Mouse (Mus musculus): ENCODE results near the gene Megf6. TPM values are rescaled to one million over a fixed set of nuclear protein-coding genes. Genes with fewer than 3 reads are reported as not detected.

Megf6 gene
- polyA plus RNA-seq, 1 experiment from 2014 or later, result 1.9 TPM

DNA sequence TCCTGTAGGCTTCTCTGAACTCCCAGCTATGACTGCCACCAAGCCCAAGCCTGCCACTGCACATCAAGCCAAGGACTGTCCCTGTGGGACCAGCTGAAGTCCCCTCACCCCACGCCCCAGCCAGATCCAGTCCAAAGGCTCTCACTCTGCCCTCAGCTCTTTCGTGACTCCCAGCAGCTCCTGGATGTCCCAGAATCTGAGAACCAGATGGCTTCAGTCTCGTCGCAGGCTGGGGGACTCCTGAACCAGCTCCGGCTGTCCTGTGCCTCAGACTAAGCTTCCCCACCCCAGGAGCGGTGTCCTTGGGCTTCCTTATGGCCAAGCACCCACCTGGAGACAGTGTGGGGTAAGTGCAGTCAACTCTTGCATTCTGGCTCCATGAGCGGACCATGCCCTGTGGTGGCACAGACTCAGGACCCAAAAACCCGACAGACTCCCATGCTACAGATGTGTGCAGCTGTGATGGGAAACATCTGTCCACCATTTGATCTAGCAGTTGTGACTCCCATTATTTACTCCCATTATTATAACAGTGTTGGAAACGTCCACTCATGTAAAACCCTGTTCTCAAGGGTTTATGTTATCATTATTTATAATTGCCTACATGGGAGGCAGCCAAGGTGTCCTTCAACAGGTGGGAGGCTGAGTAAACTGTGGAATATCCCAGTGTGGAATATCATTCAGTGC is 140.2 kb downstream of the Megf6 start:
- Histone ChIP-seq H3K27ac (ENCODE audit: low read length) (no peak overlapping the region), H3K9me3 (replicated peaks; ENCODE audit: control insufficient read depth, low read length) (no peaks in the 10 kb centered on the region), H3K4me3 (ENCODE audit: low read depth, low read length) (no peak overlapping the region), H3K9ac (ENCODE audit: low read depth, low read length) (no peak overlapping the region), H3K36me3 (ENCODE audit: control insufficient read depth, insufficient read depth) (no peaks in the 10 kb centered on the region), H3K27me3 (ENCODE audit: control insufficient read depth, insufficient read depth, low read depth, low read length) (no peaks in the 10 kb centered on the region), H3K4me1 (ENCODE audit: control insufficient read depth, low read depth, low read length) (no peaks in the 10 kb centered on the region), H3K4me2 (ENCODE audit: low read depth, low read length) (no peak overlapping the region)
- no peak for ATAC-seq (ENCODE audit: low read depth)
- WGBS (ENCODE audit: insufficient replicate concordance), result 51% methylated on average over 9 of the region's 9 CpGs

- H3K4me2 ChIP-seq (ENCODE audit: low read depth, low read length), result no peak overlapping the region
- no peak overlapping the region for H3K9ac ChIP-seq (ENCODE audit: low read depth, low read length)
- H3K4me3 ChIP-seq (ENCODE audit: low read depth, low read length), result no peak overlapping the region
- no peak for ATAC-seq (ENCODE audit: low read depth)
- H3K4me1 ChIP-seq (ENCODE audit: control insufficient read depth, low read depth, low read length), result no peaks in the 10 kb centered on the region
- H3K9me3 ChIP-seq (replicated peaks; ENCODE audit: control insufficient read depth, low read length), result no peaks in the 10 kb centered on the region
- H3K27ac ChIP-seq (ENCODE audit: low read length), result no peak overlapping the region
- no peaks in the 10 kb centered on the region for H3K36me3 ChIP-seq (ENCODE audit: control insufficient read depth, insufficient read depth)
- no peaks in the 10 kb centered on the region for H3K27me3 ChIP-seq (ENCODE audit: control insufficient read depth, insufficient read depth, low read depth, low read length)
- 67% methylated on average over 2 of the region's 2 CpGs for WGBS (ENCODE audit: insufficient replicate concordance)
Measured at GRCm38 (mm10) chr4:154312143-154312812, 141.7 kb downstream of the Megf6 start.

GRCm38 (mm10) chr4:154312935-154313621 is 142.5 kb downstream of the Megf6 start:
- Histone ChIP-seq H3K4me1 (ENCODE audit: control insufficient read depth, low read depth, low read length) (no peaks in the 10 kb centered on the region), H3K4me2 (ENCODE audit: low read depth, low read length) (no peak overlapping the region), H3K36me3 (ENCODE audit: control insufficient read depth, insufficient read depth) (no peaks in the 10 kb centered on the region), H3K9me3 (replicated peaks; ENCODE audit: control insufficient read depth, low read length) (no peaks in the 10 kb centered on the region), H3K9ac (ENCODE audit: low read depth, low read length) (no peak overlapping the region), H3K27ac (ENCODE audit: low read length) (no peak overlapping the region), H3K27me3 (ENCODE audit: control insufficient read depth, insufficient read depth, low read depth, low read length) (no peaks in the 10 kb centered on the region), H3K4me3 (ENCODE audit: low read depth, low read length) (no peak overlapping the region)
- ATAC-seq (ENCODE audit: low read depth), result no peak
- WGBS (ENCODE audit: insufficient replicate concordance), result 45% methylated on average over 4 of the region's 4 CpGs

GRCm38 (mm10) chr4:154313622-154313967 is 143.1 kb downstream of the Megf6 start:
- no peaks in the 10 kb centered on the region for H3K9me3 ChIP-seq (replicated peaks; ENCODE audit: control insufficient read depth, low read length)
- no peak overlapping the region for H3K4me2 ChIP-seq (ENCODE audit: low read depth, low read length)
- no peak overlapping the region for H3K4me3 ChIP-seq (ENCODE audit: low read depth, low read length)
- H3K9ac ChIP-seq (ENCODE audit: low read depth, low read length), result no peak overlapping the region
- no peaks in the 10 kb centered on the region for H3K36me3 ChIP-seq (ENCODE audit: control insufficient read depth, insufficient read depth)
- no peak overlapping the region for H3K27ac ChIP-seq (ENCODE audit: low read length)
- ATAC-seq (ENCODE audit: low read depth), result no peak
- 59% methylated on average over 11 of the region's 11 CpGs for WGBS (ENCODE audit: insufficient replicate concordance)
- no peaks in the 10 kb centered on the region for H3K4me1 ChIP-seq (ENCODE audit: control insufficient read depth, low read depth, low read length)
- H3K27me3 ChIP-seq (ENCODE audit: control insufficient read depth, insufficient read depth, low read depth, low read length), result no peaks in the 10 kb centered on the region

Other genes with a start within 250 kb of the Megf6 start
- gene A430005L14Rik, start 213.5 kb upstream of the Megf6 start, polyA plus RNA-seq (2015; fragmentation: Nextera tagmentation; extraction: Ambion mirVana), result 45.4 and 52.0 TPM in 2 replicates
- 6.7 and 6.9 TPM in 2 replicates for gene Dffb, start 195.6 kb upstream of the Megf6 start, polyA plus RNA-seq (2015; fragmentation: Nextera tagmentation; extraction: Ambion mirVana)
- 5.3 and 5.6 TPM in 2 replicates for gene Cep104, start 195.5 kb upstream of the Megf6 start, polyA plus RNA-seq (2015; fragmentation: Nextera tagmentation; extraction: Ambion mirVana)
- gene Lrrc47, start 159.0 kb upstream of the Megf6 start, polyA plus RNA-seq (2015; fragmentation: Nextera tagmentation; extraction: Ambion mirVana), result 11.8 and 12.2 TPM in 2 replicates
- gene Smim1, start 144.5 kb upstream of the Megf6 start, polyA plus RNA-seq (2015; fragmentation: Nextera tagmentation; extraction: Ambion mirVana), result 271 and 290 TPM in 2 replicates
- 0.04 TPM in 1 of 2 replicates, not detected in the other for gene Ccdc27, start 128.1 kb upstream of the Megf6 start, polyA plus RNA-seq (2015; fragmentation: Nextera tagmentation; extraction: Ambion mirVana)
- gene Trp73, start 30.5 kb upstream of the Megf6 start, polyA plus RNA-seq (2015; fragmentation: Nextera tagmentation; extraction: Ambion mirVana), result 0.05 TPM in 1 of 2 replicates, not detected in the other
- 22.5 and 24.7 TPM in 2 replicates for gene Wrap73, start 28.4 kb upstream of the Megf6 start, polyA plus RNA-seq (2015; fragmentation: Nextera tagmentation; extraction: Ambion mirVana)
- gene Tprgl, start 10.1 kb upstream of the Megf6 start, polyA plus RNA-seq (2015; fragmentation: Nextera tagmentation; extraction: Ambion mirVana), result 128 and 131 TPM in 2 replicates
- 5.0 and 5.4 TPM in 2 replicates for gene Arhgef16, start 130.9 kb downstream of the Megf6 start, polyA plus RNA-seq (2015; fragmentation: Nextera tagmentation; extraction: Ambion mirVana)
- not detected in 2 replicates for gene B230104I21Rik, start 165.4 kb downstream of the Megf6 start, polyA plus RNA-seq (2015; fragmentation: Nextera tagmentation; extraction: Ambion mirVana)